ENCODE assay signal across 8 mouse cellular contexts in genomic region chr2:110210508-110211496, GRCm38 (mm10).
A peak's percentile ranks its signal among the peaks of the same experiment; 100 is the strongest.
DNase-seq lines count a peak whose midpoint lies in the region; ATAC-seq lines count a peak whose summit lies in the region.

No protein-coding gene starts in this region.

- no peak overlapping the region for H3K9ac ChIP-seq in heart, embryonic 15.5 days
- H3K9ac ChIP-seq in stomach, embryonic 15.5 days = no peak overlapping the region

- peak; percentile 59 for DNase-seq in gastrocnemius, adult 18-20 months (ENCODE audit: low spot score)
- no peak for DNase-seq in gastrocnemius, postnatal 14 days
- DNase-seq in brain, adult 2 months (ENCODE audit: low read depth, low spot score) = peak; percentile 63
- peak; percentile 18 for DNase-seq in layer of hippocampus, adult 9-10 months (ENCODE audit: low spot score)
- DNase-seq in adrenal gland, adult 8-10 months = no peak
- DNase-seq in urinary bladder, postnatal 10 days (ENCODE audit: low spot score) = no peak

- no peaks in the 10 kb centered on the region for H3K9me3 ChIP-seq in heart, embryonic 15.5 days (replicated peaks)
- H3K9me3 ChIP-seq in stomach, embryonic 15.5 days = no peaks in the 10 kb centered on the region

- H3K4me3 ChIP-seq in heart, embryonic 15.5 days = no peak overlapping the region
- no peak overlapping the region for H3K4me3 ChIP-seq in stomach, embryonic 15.5 days (replicated peaks)

- ATAC-seq in heart, embryonic 15.5 days (replicated peaks; ENCODE audit: insufficient number of reproducible peaks, insufficient read depth, low FRiP score, low read depth) = peak; percentile 60; the same call in 1 of the 2 replicates
- peak; percentile 64; the same call in 1 of the 2 replicates for ATAC-seq in stomach, embryonic 15.5 days (ENCODE audit: insufficient read depth, low FRiP score, low read depth)

- H3K4me1 ChIP-seq in heart, embryonic 15.5 days (replicated peaks) = no peaks in the 10 kb centered on the region; the same call in 1 of the 2 replicates
- no peaks in the 10 kb centered on the region for H3K4me1 ChIP-seq in stomach, embryonic 15.5 days

- H3K4me2 ChIP-seq in heart, embryonic 15.5 days = no peak overlapping the region
- H3K4me2 ChIP-seq in stomach, embryonic 15.5 days = no peak overlapping the region

- no peaks in the 10 kb centered on the region for H3K36me3 ChIP-seq in heart, embryonic 15.5 days
- no peaks in the 10 kb centered on the region for H3K36me3 ChIP-seq in stomach, embryonic 15.5 days

- WGBS in heart, embryonic 15.5 days = 72% methylated on average over 8 of the region's 8 CpGs
- 62% methylated on average over 8 of the region's 8 CpGs for WGBS in stomach, embryonic 15.5 days

- peak overlapping the region; percentile 50 for H3K27ac ChIP-seq in heart, embryonic 15.5 days
- peak overlapping the region; percentile 33 for H3K27ac ChIP-seq in stomach, embryonic 15.5 days

- H3K27me3 ChIP-seq in heart, embryonic 15.5 days = no peaks in the 10 kb centered on the region
- H3K27me3 ChIP-seq in stomach, embryonic 15.5 days (replicated peaks) = no peaks in the 10 kb centered on the region

- intact Hi-C loops in gastrocnemius, postnatal 14 days (cut with DNase I; ENCODE audit: low total_unique reads) = no loop called here

Comparison
In these comparisons a context has a peak if more than half of its experiments do, and no peak if none do; other contexts are left out.
1. DNase-seq: peak in gastrocnemius, adult 18-20 months (single experiment), brain, adult 2 months (single experiment) and layer of hippocampus, adult 9-10 months (single experiment); none in gastrocnemius, postnatal 14 days (single experiment), adrenal gland, adult 8-10 months (single experiment) and urinary bladder, postnatal 10 days (single experiment).